Mouse (Mus musculus) liver, postnatal 0 days (tissue): ENCODE measurements around the gene Galntl5.

Experiments used
- CTCF ChIP-seq: sonication (generic); IDR thresholded peaks from 2 replicates; pipeline ENCODE4 v1.5.1; 2016; ENCODE audit warnings: antibody characterized with exemption, low read depth
- EP300 ChIP-seq: IDR thresholded peaks from 2 replicates; pipeline ENCODE4 v1.6.1; 2016; ENCODE audit warnings: antibody characterized with exemption, low read depth, mild to moderate bottlenecking

DNA sequence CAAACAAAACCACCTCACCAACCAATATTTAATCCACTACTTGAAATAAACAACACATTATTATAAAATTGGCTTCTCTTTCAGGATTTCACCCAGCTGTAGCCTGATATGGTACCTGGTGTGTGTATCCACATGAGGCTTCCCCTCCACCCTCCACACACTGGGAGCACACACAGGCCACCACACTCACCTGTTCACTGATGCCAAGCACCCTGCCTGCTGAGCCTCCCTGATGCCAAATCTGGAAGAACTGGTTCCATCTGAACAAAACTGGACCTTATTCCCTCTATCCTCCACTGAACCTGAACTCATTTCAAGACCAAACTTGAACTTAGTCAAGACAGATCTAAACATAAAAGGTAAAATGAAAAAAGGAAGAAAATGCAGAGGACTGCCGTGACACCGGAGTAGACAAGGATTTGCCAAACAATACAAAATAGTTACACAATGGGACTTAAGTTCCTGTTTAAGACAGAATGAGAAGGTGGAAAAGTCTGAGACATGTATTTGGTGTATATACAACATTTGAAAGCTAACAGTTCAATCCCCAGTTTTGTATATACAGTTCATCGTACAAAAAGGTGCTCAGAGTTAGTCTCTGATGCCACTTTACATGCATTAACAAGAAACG, 87.1 kb downstream of the Galntl5 start:
- no peak for TF ChIP-seq CTCF
- no peak for TF ChIP-seq EP300
